Mouse (Mus musculus) thymus, postnatal 4 days (tissue): Measurements from ENCODE around the gene Plp1.

Experiments used
- DNase-seq: peaks from one replicate; pipeline ENCODE4 v3.0.0; 2021

Gene Plp1

DNA sequence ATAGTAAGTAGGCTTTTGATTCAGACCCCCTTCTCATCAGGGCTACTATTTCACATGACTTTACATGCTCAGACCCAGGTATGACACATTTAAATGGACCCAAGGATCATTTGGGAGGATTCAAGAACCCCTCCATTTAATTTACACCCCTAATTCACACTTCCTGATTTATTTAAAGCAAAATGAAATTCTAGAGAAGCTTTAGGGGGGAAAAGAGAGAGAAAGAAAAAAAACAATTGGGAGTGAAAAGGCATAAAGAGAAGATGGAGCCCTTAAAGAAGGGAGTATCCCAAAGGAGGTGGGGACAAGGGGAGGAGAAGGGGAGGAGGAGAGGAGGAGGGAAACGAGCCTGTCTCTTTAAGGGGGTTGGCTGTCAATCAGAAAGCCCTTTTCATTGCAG, at the start of gene Plp1:
TSS of gene Plp1 (plus strand) at position 301 of the 400 bp plus-strand sequence.
- no peak for DNase-seq

DNA sequence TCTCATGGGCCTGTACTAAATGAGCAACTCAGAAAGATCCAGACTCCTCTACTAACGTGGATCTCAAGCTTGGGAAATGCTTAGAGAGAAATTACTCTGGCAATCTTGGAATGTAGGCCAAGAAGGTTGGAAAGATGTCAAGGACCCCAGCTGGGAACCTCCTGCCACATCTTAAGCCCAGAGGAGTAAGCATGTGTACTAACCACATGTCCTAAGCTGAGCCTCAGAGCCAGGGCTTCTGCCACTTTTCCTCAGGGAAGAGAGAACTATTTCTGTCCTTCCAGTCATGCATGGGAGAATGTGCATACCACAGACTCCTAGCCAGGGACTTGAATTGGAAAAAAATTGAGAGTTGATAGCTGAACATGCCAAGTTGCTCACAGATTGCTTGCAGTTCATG, 49.4 kb upstream of the Plp1 start:
- no peak for DNase-seq

DNA sequence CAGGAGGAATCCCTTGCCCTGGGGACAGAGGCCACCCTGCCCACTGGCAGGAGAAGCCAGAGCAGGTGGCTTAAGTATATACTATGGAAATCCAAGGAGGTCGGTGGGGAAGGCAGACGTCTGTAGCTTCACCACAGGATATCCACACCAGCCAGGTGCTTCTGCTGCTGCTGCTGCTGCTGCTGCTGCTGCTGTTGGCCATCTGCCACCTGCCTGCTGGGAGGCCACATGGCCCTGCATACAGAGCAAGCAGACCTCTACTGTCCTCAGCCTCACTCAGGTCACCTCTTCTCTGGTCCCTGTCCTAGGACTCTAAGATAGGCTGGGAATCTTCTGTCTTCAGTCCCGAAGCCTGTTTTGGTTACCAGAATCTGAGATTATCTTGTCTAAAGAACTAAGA, 44.4 kb upstream of the Plp1 start:
- DNase-seq = no peak

DNA sequence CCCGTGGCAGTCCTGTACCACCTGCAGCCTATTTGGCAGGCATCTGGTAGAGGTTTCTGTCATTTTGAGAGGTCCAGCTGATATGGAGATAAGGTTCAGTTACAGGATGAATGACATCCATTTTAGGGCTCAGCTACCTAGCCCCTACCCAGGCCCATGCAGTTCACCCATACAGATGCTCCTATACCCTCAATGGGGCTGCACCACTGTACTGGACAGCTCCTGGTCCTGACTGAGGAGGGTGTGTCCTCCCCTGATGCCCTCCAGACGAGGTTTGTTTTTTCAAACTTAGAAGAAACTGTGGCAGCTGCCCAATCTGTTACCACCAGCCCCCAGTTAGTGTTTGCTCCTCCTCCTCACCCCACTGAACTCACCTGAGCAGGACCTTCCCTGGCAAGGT, 43.2 kb upstream of the Plp1 start:
- no peak for DNase-seq

DNA sequence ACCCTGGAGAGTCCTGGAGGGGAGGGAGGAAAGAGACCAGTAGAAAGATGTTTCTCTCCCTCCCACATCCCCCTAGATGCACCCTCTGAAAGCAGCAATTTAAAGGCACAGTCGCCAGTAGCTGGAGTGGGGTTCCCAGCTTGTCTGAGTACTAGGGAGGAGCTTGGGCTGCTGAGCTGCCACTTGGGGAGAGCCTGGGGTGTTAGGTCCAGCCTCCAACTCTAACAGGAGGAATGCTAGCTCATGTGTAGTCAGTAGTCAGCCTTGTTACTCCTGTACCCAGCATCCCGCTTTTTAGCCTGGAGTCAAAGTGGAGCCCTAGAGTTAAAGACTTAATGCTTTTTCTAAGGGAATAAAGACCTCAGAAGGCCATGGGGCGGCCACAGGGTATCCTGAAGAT, 42.4 kb upstream of the Plp1 start, which contains the start of gene Glra4:
TSS of gene Glra4 (minus strand) at position 101 of the 400 bp plus-strand sequence.
- no peak for DNase-seq

DNA sequence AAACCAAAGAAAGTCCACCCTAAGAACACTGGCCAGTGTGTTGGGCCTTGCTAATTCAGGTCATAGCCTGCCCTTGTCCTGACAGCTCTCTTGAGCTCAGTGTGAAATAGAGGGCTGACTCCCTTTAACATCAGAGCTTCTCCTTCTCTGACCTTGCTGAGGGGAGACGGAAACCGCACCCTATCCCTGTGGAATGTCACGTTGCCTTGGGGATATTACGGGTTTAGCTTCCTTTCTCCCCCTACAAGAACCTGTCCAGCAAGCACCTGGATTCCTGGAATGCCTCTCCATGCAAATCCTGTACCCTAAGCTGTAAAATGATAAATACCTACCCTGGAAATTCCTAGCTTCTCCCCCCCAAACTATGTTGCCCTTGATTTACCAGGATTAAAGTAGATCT, 33.0 kb upstream of the Plp1 start:
- DNase-seq = no peak

DNA sequence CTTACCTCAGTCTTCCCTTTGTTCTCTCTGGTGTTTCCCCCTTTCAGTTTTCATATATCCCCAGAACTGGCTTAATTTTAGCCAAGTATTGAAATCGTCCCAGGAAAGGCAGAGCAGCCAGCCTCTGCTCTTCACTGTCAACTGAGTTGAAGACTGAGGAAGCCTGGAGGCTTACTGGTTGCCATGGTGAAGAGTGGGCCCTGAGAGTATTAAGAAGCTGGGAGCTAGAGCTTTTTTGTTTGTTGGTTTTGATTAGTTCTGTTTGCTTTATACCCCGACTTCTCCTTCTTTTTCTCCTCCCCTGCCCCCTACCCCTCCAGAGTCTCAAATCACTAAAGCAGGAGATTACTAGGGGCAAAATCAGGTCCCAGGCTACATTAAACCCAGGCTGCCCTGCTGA, 25.2 kb upstream of the Plp1 start:
- DNase-seq = no peak

DNA sequence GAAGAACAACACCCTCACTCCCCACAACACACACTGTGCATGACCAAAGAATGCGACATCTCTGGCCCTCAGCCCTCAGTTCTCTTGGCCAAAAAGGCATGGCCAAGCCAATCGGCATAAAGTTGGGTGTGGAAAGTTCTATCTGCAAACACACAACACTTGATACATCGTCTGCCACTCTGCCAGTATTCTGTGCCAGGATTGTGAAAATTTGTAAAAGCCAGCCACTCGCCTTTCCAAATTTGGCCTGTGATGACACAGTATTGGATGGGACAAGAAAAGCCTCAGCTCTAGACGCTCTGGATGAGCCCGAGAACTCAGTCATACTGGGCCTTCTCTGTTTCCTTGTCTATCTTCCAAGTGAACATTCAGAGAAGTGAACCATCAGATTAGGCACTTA, 2.7 kb upstream of the Plp1 start:
- no peak for DNase-seq

DNA sequence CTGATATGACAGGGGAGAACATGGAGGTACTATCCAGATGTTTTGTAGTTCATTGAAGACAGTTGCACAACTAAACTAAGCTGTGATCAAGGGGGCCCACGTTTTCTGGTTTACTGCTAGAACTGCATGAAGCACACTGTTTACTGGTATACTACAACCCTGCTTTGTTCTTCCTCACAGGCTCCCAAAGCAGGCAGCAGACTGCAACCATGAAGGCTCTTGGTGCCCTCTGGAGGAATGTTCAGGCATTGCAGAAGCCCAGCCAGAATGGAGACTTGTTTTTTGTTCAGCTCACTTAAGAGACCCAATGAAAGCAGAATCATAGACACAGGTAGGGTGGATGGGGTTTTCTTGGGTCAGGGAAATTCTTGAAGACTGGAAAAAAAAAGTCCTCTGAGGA, 2.2 kb upstream of the Plp1 start:
- peak; percentile 74 for DNase-seq

DNA sequence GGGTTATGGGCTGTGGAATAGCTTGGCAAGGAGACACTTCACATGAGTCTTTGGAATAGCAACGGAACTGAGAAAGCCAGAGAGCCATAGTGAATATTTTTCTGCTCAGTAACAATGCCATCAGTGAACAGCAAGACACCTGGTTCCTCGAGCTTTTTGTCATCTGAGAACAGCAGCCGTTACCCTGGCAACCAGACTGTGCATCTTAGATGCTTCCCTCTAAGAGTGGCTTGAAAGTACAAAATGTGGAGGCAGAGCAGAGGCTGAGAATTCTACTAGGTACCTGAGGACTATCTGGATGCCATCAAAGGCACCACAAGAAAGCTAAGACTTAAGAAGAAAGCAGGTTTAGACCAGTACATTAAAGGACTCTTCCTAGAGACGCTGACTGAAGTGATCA, 2.5 kb downstream of the Plp1 start:
- no peak for DNase-seq

DNA sequence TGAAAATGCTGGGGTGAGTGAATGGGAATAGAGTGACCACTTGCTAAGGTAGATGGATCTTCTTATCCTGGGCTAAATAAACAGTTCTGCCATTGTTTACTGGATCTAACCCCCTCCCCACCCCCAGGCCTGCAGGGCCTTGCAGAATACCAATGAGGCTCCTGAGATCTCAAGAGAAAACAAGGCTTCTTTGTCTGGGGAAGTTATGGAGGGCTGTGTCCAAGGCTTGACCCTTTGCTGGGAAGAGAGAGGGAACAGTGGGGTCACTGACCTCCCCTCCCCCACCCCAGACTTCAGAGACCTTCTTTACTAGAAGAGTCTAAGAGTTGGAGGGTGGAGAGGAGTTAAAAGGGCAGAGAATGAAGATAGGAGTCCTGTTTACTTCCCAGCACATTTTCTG, 6.1 kb downstream of the Plp1 start:
- no peak for DNase-seq

DNA sequence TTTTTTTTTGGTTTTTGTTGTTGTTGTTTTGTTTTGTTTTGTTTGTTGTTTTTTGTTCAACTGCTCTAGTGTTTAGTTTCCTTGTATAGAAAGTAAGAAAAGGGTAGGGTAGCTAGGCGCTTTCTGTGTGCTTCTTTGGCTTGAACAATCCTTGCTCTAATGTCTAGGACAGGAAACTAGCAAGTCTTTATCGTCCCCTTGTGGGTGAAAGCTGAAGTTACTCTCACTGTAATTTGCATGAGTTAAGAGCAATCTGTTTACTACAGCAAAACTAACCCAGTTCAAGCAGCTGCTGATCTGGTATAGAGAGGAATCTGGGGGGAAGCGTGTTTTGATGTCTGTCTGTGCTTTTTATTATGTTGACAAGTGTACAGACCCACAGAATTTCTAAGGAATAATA, 27.8 kb downstream of the Plp1 start:
- DNase-seq = no peak

DNA sequence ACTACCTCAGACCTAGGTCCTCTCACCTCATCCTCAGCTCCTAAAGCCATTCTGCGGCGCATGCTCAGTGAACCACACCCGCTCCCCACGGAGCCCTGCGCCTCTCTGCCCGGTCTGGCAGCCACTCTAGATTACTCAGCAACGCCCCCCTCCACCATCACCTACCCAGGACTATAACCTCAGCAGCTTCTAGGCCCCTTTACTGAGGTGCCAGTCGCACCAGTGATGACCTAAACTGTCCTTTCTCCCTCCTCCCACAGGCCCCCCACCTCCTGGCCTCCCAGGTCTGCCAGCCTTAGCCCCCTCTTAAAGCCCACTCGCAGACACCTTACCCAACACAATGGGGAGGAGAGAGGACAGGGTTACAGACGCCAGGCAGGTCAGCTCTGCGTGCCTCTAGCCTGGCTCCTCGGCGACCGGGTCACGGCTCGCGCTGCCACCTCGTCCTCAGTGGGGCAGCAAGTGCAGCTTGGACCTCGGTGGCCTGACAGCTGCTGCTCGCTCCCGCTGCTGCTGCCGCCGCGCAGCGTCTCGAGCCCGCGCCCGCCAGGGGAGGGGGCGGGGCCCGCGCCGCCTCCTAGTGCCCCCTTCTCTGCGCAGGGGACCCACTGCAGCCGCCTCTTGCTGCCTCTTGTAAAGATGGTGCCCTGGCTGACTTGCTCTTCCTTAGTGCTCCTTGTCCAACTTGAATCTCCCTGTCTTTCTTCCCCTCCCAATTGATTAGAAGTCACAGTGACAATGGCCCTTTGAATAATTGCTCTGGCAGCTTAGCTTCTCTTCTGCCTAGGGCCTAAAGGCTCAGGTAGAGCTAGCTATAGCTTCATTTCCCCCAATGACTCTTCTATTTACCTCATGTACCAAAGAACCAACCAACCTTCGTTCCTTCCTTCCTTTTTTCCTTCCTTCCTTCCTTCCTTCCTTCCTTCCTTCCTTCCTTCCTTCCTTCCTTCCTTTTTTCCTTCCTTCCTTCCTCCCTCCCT, 45.9 kb downstream of the Plp1 start, which contains the start of gene Rab9b:
TSS of gene Rab9b (minus strand) at position 695 of the 980 bp plus-strand sequence.
- DNase-seq = peak; percentile 13
